Mouse (Mus musculus): ENCODE results near the gene Casp9.

Gene Casp9

DNA sequence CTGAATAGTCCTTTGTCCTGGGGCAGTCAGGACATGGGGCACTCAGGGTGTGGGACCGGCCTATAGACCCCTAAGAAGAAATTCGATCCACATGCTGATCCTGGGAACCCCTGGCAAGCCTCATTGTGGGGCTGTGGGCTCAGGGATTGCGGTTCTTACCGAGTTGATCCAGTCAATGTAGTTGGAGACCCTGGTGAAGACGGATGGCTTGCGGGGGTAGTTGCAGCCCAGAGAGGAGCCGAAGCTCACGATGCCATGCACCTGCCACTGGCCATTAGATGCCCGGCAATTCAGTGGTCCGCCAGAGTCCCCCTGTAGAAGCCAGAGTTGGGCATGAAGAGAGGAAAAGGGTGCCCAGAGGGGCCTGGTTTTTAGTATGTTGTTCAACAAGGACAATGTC is 24.3 kb downstream of the Casp9 start:
- WGBS = 77% methylated on average over 10 of the region's 10 CpGs

GRCm38 (mm10) chr4:141818861-141819260 is 25.4 kb downstream of the Casp9 start:
- 94% methylated on average over 13 of the region's 13 CpGs for WGBS

- WGBS = 92% methylated on average over 7 of the region's 7 CpGs
Observed at GRCm38 (mm10) chr4:141819316-141819715, 25.9 kb downstream of the Casp9 start.

GRCm38 (mm10) chr4:141821178-141821577 is 27.8 kb downstream of the Casp9 start:
- 79% methylated on average over 3 of the region's 3 CpGs for WGBS

- 79% methylated on average over 10 of the region's 10 CpGs for WGBS
Observed at GRCm38 (mm10) chr4:141822089-141822488, 28.7 kb downstream of the Casp9 start.

- WGBS = 67% methylated on average over 3 of the region's 3 CpGs
Observed at GRCm38 (mm10) chr4:141822979-141823378, 29.6 kb downstream of the Casp9 start.

GRCm38 (mm10) chr4:141826060-141826459 is 32.6 kb downstream of the Casp9 start, which contains the start of gene Cela2a:
Gene Cela2a (minus strand): TSS chr4:141826160.
- WGBS = 73% methylated on average over 5 of the region's 5 CpGs

DNA sequence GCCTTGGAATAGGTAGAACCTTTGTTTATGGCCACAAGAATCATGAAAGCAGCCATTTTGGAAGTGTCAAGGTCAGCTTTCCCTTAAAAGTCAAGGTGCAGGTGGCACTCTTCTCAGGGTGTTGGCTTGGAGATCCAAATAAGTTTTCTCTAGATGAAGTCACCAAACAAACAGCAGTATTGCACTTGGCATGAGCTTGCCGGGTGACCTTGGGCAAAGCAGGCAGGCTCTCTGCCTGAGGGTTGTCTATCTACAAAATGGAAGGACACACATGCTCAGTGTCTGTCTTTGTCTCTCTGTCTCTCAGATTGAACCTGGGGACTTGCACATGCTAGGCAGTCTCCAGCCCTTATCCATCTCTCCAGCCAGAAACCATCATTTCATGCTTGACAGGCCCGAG is 34.0 kb downstream of the Casp9 start:
- WGBS = 94% methylated on average over 2 of the region's 2 CpGs

GRCm38 (mm10) chr4:141828177-141828576 is 34.8 kb downstream of the Casp9 start:
- 76% methylated on average over 4 of the region's 4 CpGs for WGBS

DNA sequence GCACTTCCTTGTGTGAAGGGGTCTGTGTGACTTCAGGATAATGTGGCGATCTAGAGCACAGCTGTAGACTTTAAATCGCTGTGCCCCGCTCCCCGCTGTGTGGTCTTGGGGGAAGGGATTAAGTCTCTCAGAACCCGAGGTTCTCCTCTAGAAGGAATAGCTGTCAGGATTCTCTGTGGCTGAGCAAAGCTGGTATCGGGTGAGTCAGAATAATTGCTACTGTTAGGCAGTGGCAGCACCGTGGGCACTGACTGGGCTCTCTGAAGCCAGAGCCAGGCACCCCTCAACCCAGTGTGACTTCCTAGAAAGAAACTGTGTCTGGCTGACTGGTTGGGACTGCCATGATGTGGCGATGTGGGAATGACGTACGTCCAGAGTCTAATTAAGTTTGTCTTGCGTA is 37.0 kb downstream of the Casp9 start:
- 58% methylated on average over 11 of the region's 11 CpGs for WGBS

GRCm38 (mm10) chr4:141831361-141831760 is 37.9 kb downstream of the Casp9 start:
- WGBS = 87% methylated on average over 7 of the region's 7 CpGs

DNA sequence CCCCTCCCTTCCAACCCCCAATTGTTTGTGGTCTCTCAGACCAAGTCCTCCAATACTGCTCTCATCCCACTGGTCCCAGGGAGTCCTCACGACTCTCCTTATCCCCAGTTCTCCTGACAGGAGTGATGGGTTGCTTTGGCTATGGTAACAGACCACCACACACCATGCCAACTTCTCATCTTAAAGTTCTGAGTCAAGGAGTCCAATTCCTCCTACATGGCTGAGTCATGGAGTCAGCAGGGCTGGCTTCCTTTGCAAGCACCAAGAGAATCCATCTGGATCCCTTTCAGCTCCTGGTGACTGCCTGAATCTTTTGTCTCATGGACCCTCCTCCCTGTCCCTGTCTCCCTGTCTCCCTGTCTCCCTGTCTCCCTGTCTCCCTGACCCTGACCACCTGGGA is 40.5 kb downstream of the Casp9 start:
- WGBS = 33% methylated on average over 1 of the region's 1 CpGs

DNA sequence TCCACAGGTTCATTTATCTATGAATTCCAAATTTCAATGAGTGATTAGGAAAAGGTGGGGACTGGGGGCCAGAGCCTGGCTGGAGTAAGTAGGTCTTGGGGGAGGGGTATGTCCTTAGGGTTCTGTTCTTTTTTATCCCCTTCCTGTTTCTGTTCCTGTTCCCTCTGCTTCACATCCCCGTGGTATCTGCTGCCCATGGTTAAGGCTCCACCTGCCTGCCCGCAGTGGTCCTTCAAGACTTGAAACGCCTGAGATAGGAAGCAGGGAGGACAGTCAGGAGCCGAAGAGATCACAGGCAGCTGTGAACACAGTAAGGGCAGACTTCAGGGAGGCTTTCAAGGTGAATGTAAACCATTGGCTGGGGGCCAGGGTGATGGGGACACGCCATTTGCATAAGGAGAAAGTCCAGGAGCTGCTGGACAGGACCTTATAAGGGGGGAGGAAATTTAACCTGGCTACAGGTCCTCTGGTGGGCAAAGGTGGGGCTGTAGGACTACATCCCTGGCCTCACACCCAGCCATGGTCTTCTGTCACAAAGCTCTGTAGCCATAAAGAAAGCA is 41.2 kb downstream of the Casp9 start:
- 61% methylated on average over 5 of the region's 5 CpGs for WGBS

DNA sequence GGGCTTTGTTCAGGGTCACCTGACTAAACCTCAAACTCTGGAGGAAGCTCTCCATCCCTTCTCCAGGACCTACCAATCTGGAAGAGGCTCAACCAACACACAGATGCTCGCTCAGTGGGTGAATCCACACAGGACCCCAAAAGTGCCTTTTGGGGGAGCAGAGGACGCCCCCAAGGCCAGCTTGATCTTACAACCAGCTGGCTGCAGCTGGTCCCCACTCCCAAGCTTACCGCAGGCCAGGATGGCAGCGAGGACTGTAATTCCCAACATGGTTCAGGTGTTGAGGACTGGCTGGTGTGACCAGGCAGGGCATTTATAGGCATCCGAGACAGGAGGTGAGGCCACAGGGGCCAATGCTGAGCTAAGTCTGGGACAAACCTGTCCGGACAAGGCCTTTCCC is 52.6 kb downstream of the Casp9 start, which contains the start of gene Ctrc:
Gene Ctrc (minus strand): TSS at position 361 of the 400 bp plus-strand sequence.
- WGBS = 92% methylated on average over 6 of the region's 6 CpGs

GRCm38 (mm10) chr4:141853437-141853836 is 60.0 kb downstream of the Casp9 start:
- WGBS = 54% methylated on average over 9 of the region's 9 CpGs

- WGBS = 11% methylated on average over 10 of the region's 10 CpGs
Observed at GRCm38 (mm10) chr4:141857422-141857930, 64.1 kb downstream of the Casp9 start.

DNA sequence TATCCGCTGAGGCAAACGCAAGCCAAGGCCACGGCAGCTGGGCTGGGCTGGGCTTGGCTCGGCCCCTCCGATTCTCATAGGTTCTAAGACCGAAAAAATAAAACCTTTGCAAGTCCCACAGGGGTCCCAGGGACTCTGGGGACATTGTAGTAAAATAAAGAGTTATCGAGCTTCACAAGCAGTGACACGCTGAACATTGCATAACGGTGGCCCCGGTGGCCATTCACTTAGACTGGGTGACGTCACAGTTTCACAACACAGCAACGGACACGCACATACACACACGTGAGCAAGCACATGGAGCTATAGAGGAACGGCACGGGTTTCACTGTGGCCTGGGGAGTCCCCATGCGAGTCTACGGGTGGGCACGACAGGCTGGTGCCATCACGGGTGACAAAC is 65.1 kb downstream of the Casp9 start:
- WGBS = 45% methylated on average over 20 of the region's 20 CpGs

- WGBS = 89% methylated on average over 14 of the region's 14 CpGs
Observed at GRCm38 (mm10) chr4:141859351-141859750, 65.9 kb downstream of the Casp9 start.

- 71% methylated on average over 19 of the region's 19 CpGs for WGBS
Observed at GRCm38 (mm10) chr4:141860246-141860841, 66.9 kb downstream of the Casp9 start.

- WGBS = 81% methylated on average over 17 of the region's 17 CpGs
Observed at GRCm38 (mm10) chr4:141861591-141862295, 68.3 kb downstream of the Casp9 start.

DNA sequence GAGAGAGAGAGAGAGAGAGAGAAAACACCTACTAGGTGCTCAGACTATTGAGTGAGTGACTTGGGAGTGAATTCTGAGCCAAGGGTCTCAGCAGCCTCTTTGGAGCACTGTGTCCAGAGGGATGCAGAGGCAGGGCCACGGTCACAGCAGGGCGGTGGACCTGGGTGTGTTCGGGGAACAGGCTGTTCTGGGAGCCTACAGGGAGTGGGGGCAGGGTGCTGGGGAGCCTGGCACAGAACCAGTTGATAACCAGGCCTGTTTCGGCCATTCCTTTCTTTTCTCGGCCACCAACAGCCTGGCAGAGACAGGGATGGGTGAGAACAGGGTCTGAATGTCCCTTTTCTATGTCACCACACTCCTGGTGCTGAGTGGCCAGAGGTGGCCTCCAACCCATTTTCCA is 69.5 kb downstream of the Casp9 start:
- WGBS = 62% methylated on average over 5 of the region's 5 CpGs

GRCm38 (mm10) chr4:141863726-141864280 is 70.4 kb downstream of the Casp9 start:
- 84% methylated on average over 7 of the region's 7 CpGs for WGBS

GRCm38 (mm10) chr4:141864506-141864905 is 71.1 kb downstream of the Casp9 start:
- 86% methylated on average over 8 of the region's 8 CpGs for WGBS
